Comparison of ENCODE assay signal across 8 mouse cellular contexts in the genomic region with DNA sequence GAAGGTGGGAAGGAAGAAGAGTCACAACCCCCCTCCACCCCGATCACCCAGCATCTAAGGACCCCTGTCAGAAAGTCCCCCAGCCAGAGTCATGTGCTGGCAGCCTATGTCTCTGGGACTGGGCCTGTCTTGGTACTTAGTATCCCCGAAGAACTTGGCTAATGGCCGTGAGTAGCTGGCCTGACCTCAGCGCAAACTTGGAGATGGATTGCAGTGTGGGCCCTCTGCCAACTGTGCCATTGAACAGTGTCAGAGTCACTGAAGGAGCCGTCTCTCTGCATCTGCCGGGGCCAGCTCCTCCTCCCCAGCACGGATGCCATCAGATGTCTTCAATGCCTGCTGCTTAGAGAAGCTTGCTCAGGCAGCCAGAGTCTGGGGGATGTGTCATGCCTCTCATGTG. TPM values are rescaled to one million over a fixed set of nuclear protein-coding genes. Genes with fewer than 3 reads are reported as not detected.
DNase-seq lines count a peak whose midpoint lies in the region; ATAC-seq lines count a peak whose summit lies in the region.

No protein-coding gene starts in this region.

- H3K4me2 ChIP-seq in forebrain, embryonic 12.5 days, result peak overlapping the region; percentile 4; the same call in 1 of the 2 replicates
- peak overlapping the region; percentile 31; the same call in 1 of the 2 replicates for H3K4me2 ChIP-seq in embryonic facial prominence, embryonic 14.5 days (ENCODE audit: low read depth, low read length)
- peak overlapping the region; percentile 9 for H3K4me2 ChIP-seq in neural tube, embryonic 13.5 days

- no peak overlapping the region for H3K4me3 ChIP-seq in forebrain, embryonic 12.5 days (replicated peaks)
- no peak overlapping the region for H3K4me3 ChIP-seq in forebrain, embryonic 10.5 days
- H3K4me3 ChIP-seq in embryonic facial prominence, embryonic 14.5 days (ENCODE audit: low read depth, low read length), result no peak overlapping the region
- no peak overlapping the region for H3K4me3 ChIP-seq in neural tube, embryonic 13.5 days

- peak overlapping the region; percentile 25; the same call in 1 of the 2 replicates for H3K27ac ChIP-seq in forebrain, embryonic 12.5 days
- no peak overlapping the region for H3K27ac ChIP-seq in forebrain, embryonic 10.5 days
- H3K27ac ChIP-seq in embryonic facial prominence, embryonic 14.5 days (replicated peaks; ENCODE audit: low read depth, low read length), result no peak overlapping the region
- peak overlapping the region; percentile 24; the same call in 1 of the 2 replicates for H3K27ac ChIP-seq in neural tube, embryonic 13.5 days (replicated peaks)

- H3K27me3 ChIP-seq in forebrain, embryonic 12.5 days, result no peaks in the 10 kb centered on the region
- no peaks in the 10 kb centered on the region for H3K27me3 ChIP-seq in forebrain, embryonic 10.5 days (ENCODE audit: poor library complexity, severe bottlenecking)
- H3K27me3 ChIP-seq in embryonic facial prominence, embryonic 14.5 days (replicated peaks; ENCODE audit: control insufficient read depth, insufficient read depth, low read length), result no peaks in the 10 kb centered on the region
- H3K27me3 ChIP-seq in neural tube, embryonic 13.5 days, result no peaks in the 10 kb centered on the region

- intact Hi-C loops in heart, postnatal 10 days (cut with DNase I), result no loop called here

- no peak for DNase-seq in forebrain, embryonic 10.5 days (ENCODE audit: extremely low spot score, low spot score)
- peak; percentile 49 for DNase-seq in embryonic facial prominence, embryonic 14.5 days (ENCODE audit: low spot score)
- peak; percentile 52 to 56 for DNase-seq in heart, postnatal 10 days
- peak; percentile 20 to 21 for DNase-seq in left cerebral cortex, adult 18-20 months (ENCODE audit: low spot score in 2 of 2)
- peak; percentile 6 for DNase-seq in urinary bladder, postnatal 25 days (ENCODE audit: low spot score)

- H3K4me1 ChIP-seq in forebrain, embryonic 12.5 days, result no peaks in the 10 kb centered on the region; the same call in 1 of the 2 replicates
- H3K4me1 ChIP-seq in forebrain, embryonic 10.5 days, result no peaks in the 10 kb centered on the region
- no peaks in the 10 kb centered on the region for H3K4me1 ChIP-seq in embryonic facial prominence, embryonic 14.5 days (ENCODE audit: control insufficient read depth, insufficient read depth, low read length)
- peaks cover 14% of the 10 kb centered on the region for H3K4me1 ChIP-seq in neural tube, embryonic 13.5 days (replicated peaks)

- 78% methylated on average over 7 of the region's 7 CpGs for WGBS in forebrain, embryonic 12.5 days
- WGBS in forebrain, embryonic 10.5 days, result 86% methylated on average over 7 of the region's 7 CpGs
- 54% methylated on average over 7 of the region's 7 CpGs for WGBS in embryonic facial prominence, embryonic 14.5 days
- WGBS in neural tube, embryonic 13.5 days, result 46% methylated on average over 7 of the region's 7 CpGs

- ATAC-seq in forebrain, embryonic 12.5 days (ENCODE audit: low FRiP score), result peak; percentile 63; the same call in 1 of the 2 replicates
- ATAC-seq in activated CD4-positive, CD25-positive, alpha-beta regulatory T cell, adult 4 months, result peak; percentile 12
- peak; percentile 65 for ATAC-seq in embryonic facial prominence, embryonic 14.5 days (ENCODE audit: low read depth)
- ATAC-seq in neural tube, embryonic 13.5 days (ENCODE audit: low read depth), result peak; percentile 94

- no peaks in the 10 kb centered on the region for H3K36me3 ChIP-seq in forebrain, embryonic 12.5 days (replicated peaks)
- no peaks in the 10 kb centered on the region for H3K36me3 ChIP-seq in forebrain, embryonic 10.5 days (replicated peaks)
- no peaks in the 10 kb centered on the region for H3K36me3 ChIP-seq in embryonic facial prominence, embryonic 14.5 days (ENCODE audit: control insufficient read depth, insufficient read depth, low read length)
- no peaks in the 10 kb centered on the region for H3K36me3 ChIP-seq in neural tube, embryonic 13.5 days

- H3K9ac ChIP-seq in forebrain, embryonic 12.5 days, result no peak overlapping the region
- H3K9ac ChIP-seq in embryonic facial prominence, embryonic 14.5 days (ENCODE audit: low read depth, low read length), result no peak overlapping the region
- H3K9ac ChIP-seq in neural tube, embryonic 13.5 days, result no peak overlapping the region

- H3K9me3 ChIP-seq in forebrain, embryonic 12.5 days, result no peaks in the 10 kb centered on the region
- no peaks in the 10 kb centered on the region for H3K9me3 ChIP-seq in forebrain, embryonic 10.5 days
- no peaks in the 10 kb centered on the region for H3K9me3 ChIP-seq in embryonic facial prominence, embryonic 14.5 days (ENCODE audit: control insufficient read depth, low read length)
- no peaks in the 10 kb centered on the region for H3K9me3 ChIP-seq in neural tube, embryonic 13.5 days

RNA-seq across cellular contexts. Expression of a gene that starts 26.4 kb away (rescaled TPM):
- polyA plus RNA-seq in forebrain, embryonic 12.5 days (2016; fragmentation: Nextera tagmentation; extraction: Ambion mirVana), result 23.6 and 24.3 TPM in 2 replicates
- polyA plus RNA-seq in forebrain, embryonic 10.5 days (2016; fragmentation: Nextera tagmentation; extraction: Ambion mirVana), result 9.3 and 9.8 TPM in 2 replicates
- 1 to 10 TPM; 2.9 to 3.2 TPM for polyA plus RNA-seq in activated CD4-positive, CD25-positive, alpha-beta regulatory T cell, adult 4 months (2017; shearing (Covaris generic))
- 9.1 and 10.9 TPM in 2 replicates for polyA plus RNA-seq in embryonic facial prominence, embryonic 14.5 days (2014; fragmentation: Nextera tagmentation; extraction: Ambion mirVana)
- 10 to 100 TPM; 23.6 to 24.2 TPM for total RNA-seq in heart, postnatal 10 days (2021)
- total RNA-seq in left cerebral cortex, adult 18-20 months (2021), result 10 to 100 TPM; 77.3 to 84.5 TPM
- 22.1 and 24.9 TPM in 2 replicates for polyA plus RNA-seq in neural tube, embryonic 13.5 days (2015; fragmentation: Nextera tagmentation; extraction: Ambion mirVana)

Comparison
In these comparisons a context has a peak if more than half of its experiments do, and no peak if none do; other contexts are left out.
1. H3K27ac ChIP-seq: peak in forebrain, embryonic 12.5 days (single experiment) and neural tube, embryonic 13.5 days (single experiment); none in forebrain, embryonic 10.5 days (single experiment) and embryonic facial prominence, embryonic 14.5 days (single experiment).
2. ATAC-seq: peak in every context shown above with its lines; median percentile 94 in neural tube, embryonic 13.5 days; 65 in embryonic facial prominence, embryonic 14.5 days; 63 in forebrain, embryonic 12.5 days; 12 in activated CD4-positive, CD25-positive, alpha-beta regulatory T cell, adult 4 months.
3. Peak in every context shown above with its lines, with median percentiles within 50 percentile points of each other: H3K4me2 ChIP-seq.